Mouse (Mus musculus): ENCODE results near the gene Rnf224.

DNA sequence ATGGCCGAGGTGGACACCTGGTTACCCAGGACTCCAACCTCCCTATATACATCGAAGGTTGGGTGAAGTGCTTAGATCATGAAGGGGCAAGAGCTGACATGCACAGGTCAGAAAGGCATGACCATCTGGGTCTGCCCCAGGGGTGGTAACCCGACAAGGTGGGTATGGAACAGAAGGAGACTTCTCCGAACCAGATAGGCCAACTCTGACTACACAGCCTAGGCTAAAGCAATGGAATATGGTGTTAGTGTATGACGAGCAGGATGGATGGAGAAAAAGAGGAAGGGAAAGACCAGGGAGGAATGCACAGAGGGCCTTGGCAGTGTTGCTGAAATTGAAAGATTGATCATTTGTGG is 50.0 kb downstream of the Rnf224 start:
- no peak for TF ChIP-seq CTCF (IDR thresholded peaks at IDR 0.05; ENCODE audit: borderline replicate concordance, extremely low read depth, insufficient read depth, insufficient read length)
- no peak for TF ChIP-seq POLR2A (IDR thresholded peaks at IDR 0.05; ENCODE audit: borderline replicate concordance, extremely low read depth, insufficient read depth, insufficient read length, poor library complexity, severe bottlenecking)

Measured in brain, embryonic 14.5 days (tissue).